Mouse (Mus musculus) bone marrow macrophage, adult 2 months (primary cell): ENCODE measurements around the gene Tdo2.

ENCODE experiments used
- CTCF ChIP-seq: IDR thresholded peaks from 2 replicates; pipeline ENCODE4 v1.5.1; 2012; ENCODE audit warnings: low read depth, mild to moderate bottlenecking, low read length, moderate library complexity
- POLR2A ChIP-seq: IDR thresholded peaks from 2 replicates; pipeline ENCODE4 v1.6.1; 2012; ENCODE audit warnings: mild to moderate bottlenecking, low read depth, low read length, borderline replicate concordance

- TF ChIP-seq CTCF (no peak), POLR2A (no peak)
Measured at GRCm38 (mm10) chr3:81963768-81964167, 12.2 kb downstream of the Tdo2 start.
